Mouse (Mus musculus) T-helper 17 cell (primary cell): ENCODE results near the gene Vwa3b.

ENCODE experiments used
- in situ Hi-C, 2 experiments: fragments of 300-600 bp; cut with MboI, MseI; formaldehyde crosslinking; loops; 1 replicate in 1 of 2; 2 replicates in 1 of 2; pipeline ENCODE4 v1.15.1; 2025; ENCODE audit warnings: high pct_unique_total_duplicates in 2 of 2

Vwa3b gene

GRCm38 (mm10) chr1:37220134-37220907 is 193.9 kb downstream of the Vwa3b start:
- in situ Hi-C loops, result no loop called here

DNA sequence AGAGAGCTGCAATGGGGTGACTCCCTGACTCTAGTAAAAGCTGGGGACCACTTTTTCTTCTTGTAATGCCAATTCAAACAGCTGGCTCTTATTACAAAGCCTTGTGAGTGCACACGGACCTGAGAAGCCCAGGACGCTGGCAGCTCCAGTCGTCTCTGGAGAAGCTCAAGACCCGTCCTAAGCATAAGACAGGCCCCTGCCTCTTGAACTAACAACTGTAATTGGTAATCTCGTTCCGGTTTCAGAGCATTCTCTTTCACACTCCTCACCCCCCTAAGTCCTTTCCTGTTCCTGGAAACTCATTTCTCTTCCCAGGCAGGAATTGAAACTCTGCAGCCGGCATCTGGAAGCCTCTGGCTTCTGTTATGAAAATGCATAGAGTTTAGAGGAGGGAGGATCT is 195.6 kb downstream of the Vwa3b start:
- in situ Hi-C loops, result no loop called here

DNA sequence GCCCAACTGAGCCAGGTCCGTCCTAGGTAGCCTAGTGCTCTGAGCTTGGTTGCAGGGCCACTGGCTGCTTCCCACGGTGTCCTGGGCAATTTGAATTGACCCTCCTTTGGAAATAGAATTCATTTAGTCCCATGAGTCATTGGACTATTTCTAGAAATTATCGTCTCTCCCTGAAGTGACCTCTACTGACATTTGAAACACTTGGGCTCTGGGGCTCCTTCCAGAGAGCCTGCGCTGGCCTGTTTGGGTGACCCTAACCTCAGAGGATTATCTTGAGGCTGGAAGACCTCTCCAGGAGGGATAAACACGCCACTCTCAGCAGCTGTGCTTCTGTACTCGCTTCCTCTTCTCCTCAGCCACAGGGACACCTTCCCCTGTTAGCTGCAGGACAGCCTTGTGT is 204.0 kb downstream of the Vwa3b start:
- in situ Hi-C loops, result no loop called here

- in situ Hi-C loops, result no loop called here
Measured at GRCm38 (mm10) chr1:37231295-37231701, 204.9 kb downstream of the Vwa3b start.
